Mouse (Mus musculus) gastrocnemius, adult 2 months (tissue): Measurements from ENCODE around the gene Tpgs1. TPM values are rescaled to one million over a fixed set of nuclear protein-coding genes. Genes with fewer than 3 reads are reported as not detected.

Source experiments
- DNase-seq: peaks from one replicate; pipeline ENCODE4 v3.0.0; 2022
- H3K27ac ChIP-seq: fragments of 200-600 bp; 2 replicates; pipeline ENCODE4 v1.8.1; 2022; ENCODE audit warnings: mild to moderate bottlenecking
- H3K4me3 ChIP-seq: fragments of 200-600 bp; 2 replicates; pipeline ENCODE4 v1.8.1; 2022; ENCODE audit warnings: mild to moderate bottlenecking, moderate library complexity
- CTCF ChIP-seq: fragments of 200-600 bp; IDR thresholded peaks from 2 replicates; pipeline ENCODE4 v1.8.1; 2022; ENCODE audit warnings: antibody characterized with exemption, mild to moderate bottlenecking, moderate library complexity
- intact Hi-C: fragments of 180-260 bp; cut with DNase I; formaldehyde crosslinking; loops from one replicate; pipeline ENCODE4 v1.15.1; 2025
- total RNA-seq, 2 experiments: library from RNA; stranded (reverse); gene quantifications; 2 replicates each; pipeline ENCODE4 v1.2.3; 2021

Gene Tpgs1
- total RNA-seq, 2 experiments from 2014 or later, result 18.4 to 19.2 TPM

DNA sequence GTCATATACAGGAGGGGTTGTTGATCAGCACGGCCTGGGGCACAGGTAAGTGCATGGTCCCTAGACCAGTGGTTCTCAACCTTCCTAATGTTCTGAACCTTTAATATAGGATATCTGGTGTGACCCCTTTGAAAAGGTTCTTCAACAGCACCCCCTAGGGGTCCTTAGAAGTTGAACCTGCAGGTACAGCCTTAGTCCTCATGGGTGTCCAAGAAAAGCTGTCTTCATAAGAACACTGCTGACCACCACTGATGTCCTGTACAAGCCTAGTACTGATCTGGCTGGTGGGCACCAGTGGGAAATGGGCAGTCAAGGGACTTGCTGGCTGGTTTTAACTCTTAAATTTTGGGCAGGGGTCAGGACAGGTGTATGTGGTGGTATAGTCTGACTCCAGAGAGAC lies 42.9 kb downstream of the Tpgs1 start:
- peak; percentile 47 for TF ChIP-seq CTCF
- H3K4me3 ChIP-seq, result no peak overlapping the region
- no peak overlapping the region for H3K27ac ChIP-seq
- peak; percentile 17 for DNase-seq
- intact Hi-C loops, result loop anchor here (5.0 kb wide), 1 partner anchor 70 kb away; no protein-coding TSS in a partner anchor

DNA sequence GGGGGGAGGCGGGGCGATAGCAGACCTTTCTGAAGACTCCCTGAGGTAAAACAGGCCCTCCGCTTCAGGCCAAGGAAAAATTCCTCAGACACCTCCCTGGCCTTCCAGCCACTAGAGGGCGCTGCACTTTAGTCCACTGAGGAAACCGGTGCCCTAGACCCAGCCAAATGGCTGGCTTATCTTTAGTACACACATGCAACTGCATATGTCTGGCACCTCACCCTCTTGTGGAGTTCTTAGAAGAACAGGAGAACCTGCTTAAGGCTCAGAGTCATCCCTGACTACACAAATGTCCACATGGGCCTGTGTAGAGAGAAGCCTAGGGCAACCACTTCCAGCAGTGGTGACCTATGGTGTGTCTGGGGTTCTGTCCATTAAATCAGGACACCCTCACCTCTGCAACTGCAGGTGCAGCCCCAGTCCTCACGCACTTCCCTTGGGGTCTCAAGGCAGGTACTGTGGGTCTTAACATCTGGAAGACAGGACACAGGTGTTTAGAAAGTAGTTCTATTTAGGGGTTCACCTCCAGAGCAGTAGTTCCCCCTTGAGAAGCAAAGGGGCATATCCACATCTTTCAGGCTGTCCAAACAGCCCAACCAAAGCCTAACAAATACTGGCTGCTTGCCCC lies 43.4 kb downstream of the Tpgs1 start:
- intact Hi-C loops, result loop anchor here (5.0 kb wide), 1 partner anchor 70 kb away; no protein-coding TSS in a partner anchor
- H3K4me3 ChIP-seq, result no peak overlapping the region

DNA sequence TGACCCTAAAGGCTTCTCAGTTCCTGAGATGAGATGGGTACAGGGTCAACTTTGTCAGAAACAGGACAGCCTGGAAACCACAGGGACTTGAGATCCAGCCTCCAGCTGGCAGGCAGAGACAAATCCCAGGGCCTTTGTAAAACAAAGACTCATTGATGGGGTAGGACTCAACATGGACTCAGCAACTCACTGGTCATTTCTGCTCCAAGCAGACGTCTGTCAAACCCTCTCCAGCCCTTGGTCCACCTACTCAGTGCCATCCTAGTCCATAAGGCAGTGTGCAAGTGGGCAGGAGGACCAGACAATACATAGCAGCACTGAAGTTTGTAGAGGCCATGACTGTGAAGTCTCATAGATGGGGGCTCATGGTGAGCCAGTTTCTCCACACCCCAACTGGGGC lies 44.0 kb downstream of the Tpgs1 start:
- intact Hi-C loops, result loop anchor here (5.0 kb wide), 1 partner anchor 69 kb away; no protein-coding TSS in a partner anchor
- Histone ChIP-seq H3K4me3 (no peak overlapping the region), H3K27ac (no peak overlapping the region)
- no peak for DNase-seq
- TF ChIP-seq CTCF, result no peak

More for the DNA sequence above, 43.4 kb downstream of the Tpgs1 start:
- H3K27ac ChIP-seq, result no peak overlapping the region
- peak; percentile 89 for DNase-seq
- peak; percentile 74 for TF ChIP-seq CTCF

DNA sequence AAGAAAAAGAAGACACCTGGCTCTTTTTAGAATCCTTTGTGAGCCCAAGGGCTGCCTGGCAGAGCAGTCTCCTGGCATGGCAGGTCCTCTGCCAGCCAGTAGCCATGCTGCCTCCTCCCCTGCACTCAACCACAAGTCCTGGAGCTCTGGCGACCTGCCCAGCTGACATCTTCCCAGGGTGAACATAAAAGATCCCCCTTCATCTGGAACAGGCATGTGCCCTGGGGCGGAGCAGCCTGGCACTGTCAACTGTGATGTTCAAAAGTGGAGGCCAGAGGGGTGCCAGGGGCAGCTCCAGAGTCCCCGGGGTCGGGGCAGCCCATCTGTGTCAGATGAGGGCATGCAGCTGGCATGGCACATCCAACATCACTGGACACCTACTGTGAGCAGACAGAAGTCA lies 45.8 kb downstream of the Tpgs1 start:
- no peak for TF ChIP-seq CTCF
- intact Hi-C loops, result loop anchor here (5.0 kb wide), 1 partner anchor 67 kb away; no protein-coding TSS in a partner anchor
- no peak for DNase-seq
- H3K27ac ChIP-seq, result no peak overlapping the region
- H3K4me3 ChIP-seq, result no peak overlapping the region

DNA sequence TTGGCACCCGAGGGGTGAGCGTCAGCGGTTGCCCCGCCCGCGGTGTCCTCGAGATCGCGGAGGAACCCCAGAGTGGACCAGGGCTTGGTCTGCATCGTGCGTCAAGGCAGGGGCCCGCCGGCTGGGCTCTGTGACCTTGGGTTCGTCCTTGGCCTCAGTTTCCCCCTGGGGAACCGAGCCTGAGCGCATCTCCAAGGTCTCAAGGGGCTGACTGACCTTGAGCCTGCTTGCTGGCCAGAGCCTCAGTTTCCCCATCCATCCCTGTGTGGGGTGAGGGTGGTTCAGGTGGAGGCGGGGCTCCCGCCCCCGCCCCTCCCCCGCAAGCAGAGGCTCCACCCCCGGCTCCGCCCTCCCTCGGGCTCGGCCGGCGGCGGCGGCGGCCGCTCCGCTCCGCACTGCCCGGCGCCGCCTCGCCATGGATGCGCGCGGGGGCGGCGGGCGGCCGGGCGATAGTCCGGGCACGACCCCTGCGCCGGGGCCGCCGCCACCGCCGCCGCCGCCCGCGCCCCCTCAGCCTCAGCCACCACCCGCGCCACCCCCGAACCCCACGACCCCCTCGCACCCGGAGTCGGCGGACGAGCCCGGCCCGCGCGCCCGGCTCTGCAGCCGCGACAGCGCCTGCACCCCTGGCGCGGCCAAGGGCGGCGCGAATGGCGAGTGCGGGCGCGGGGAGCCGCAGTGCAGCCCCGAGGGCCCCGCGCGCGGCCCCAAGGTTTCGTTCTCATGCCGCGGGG lies 47.3 kb downstream of the Tpgs1 start, which contains the start of gene Hcn2:
Hcn2 (plus strand) TSS at position 381 of the 734 bp plus-strand sequence.
- Histone ChIP-seq H3K27ac (no peak within 1 kb of the TSS), H3K4me3 (peak within 1 kb of the TSS; percentile 70)
- intact Hi-C loops, result no loop called here
- TF ChIP-seq CTCF, result no peak
- DNase-seq, result no peak

DNA sequence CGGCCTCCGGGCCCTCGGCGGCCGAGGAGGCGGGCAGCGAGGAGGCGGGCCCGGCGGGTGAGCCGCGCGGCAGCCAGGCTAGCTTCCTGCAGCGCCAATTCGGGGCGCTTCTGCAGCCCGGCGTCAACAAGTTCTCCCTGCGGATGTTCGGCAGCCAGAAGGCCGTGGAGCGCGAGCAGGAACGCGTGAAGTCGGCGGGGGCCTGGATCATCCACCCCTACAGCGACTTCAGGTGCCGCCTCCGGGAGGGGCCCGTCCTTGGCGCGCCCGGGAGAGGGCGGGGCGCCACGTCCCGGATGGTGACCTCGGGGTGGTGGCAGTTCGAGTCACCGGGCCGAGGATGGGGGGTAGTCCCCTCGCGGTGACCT lies 47.8 kb downstream of the Tpgs1 start:
- H3K27ac ChIP-seq, result no peak overlapping the region
- no peak for TF ChIP-seq CTCF
- peak overlapping the region; percentile 70 for H3K4me3 ChIP-seq
- intact Hi-C loops, result no loop called here
- no peak for DNase-seq

DNA sequence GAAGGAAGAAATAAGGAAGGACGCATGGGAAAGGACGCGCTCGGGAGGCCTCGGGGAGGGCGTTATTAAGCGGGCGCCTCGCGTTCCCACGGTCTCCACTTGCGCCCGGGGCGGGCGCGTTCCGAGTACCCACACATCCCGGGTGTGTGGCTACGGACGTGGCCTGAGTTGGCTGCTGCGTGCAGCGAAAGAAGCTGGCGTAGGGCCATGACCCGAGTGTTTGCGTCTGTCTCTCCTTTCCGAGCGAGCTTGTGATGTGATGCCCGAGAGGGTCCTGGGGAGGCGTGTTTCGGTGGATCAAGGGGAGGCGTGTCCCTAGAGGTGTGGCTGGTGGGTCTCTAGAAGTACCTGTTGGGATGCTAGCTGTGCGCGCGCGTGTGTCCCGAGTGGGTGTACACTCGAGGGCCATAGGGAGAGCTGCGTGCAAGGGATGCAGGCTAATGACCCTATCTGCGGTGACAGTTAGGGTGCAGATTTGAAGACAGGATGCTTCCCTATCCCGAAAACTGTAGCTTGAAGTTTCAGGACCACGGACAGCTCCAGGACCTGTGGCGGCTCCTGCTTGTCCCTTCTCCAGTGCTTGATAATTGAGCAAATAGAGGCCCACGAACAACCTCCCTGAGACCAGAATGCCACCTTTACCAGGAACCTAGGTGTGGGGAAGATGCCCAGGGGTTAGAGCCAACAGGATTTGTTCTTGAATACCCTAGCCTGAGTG lies 48.6 kb downstream of the Tpgs1 start:
- peak overlapping the region; percentile 70 for H3K4me3 ChIP-seq
- H3K27ac ChIP-seq, result no peak overlapping the region
- TF ChIP-seq CTCF, result no peak
- intact Hi-C loops, result no loop called here
- DNase-seq, result peak; percentile 74

DNA sequence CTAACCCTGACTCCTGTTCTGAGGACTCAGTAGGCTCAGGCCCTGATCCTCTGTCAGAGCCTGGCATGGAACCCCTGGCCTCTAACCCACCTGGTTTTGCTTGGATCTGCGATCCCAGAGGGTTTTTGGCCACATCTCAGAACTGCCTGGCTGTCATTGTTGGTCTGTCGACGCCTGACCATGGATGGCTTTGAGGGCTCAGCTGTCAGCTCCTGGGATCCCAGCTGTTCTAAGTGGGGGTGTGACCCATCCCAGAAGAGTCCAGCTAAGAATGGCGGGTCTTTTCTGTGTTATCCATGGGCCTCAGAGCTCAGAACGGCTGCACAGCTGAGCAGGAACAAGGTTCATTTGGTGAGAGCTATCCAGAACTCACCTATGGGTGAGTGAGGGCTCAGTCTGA lies 51.9 kb downstream of the Tpgs1 start:
- intact Hi-C loops, result no loop called here
- no peak for TF ChIP-seq CTCF
- DNase-seq, result no peak
- Histone ChIP-seq H3K27ac (no peak overlapping the region), H3K4me3 (no peak overlapping the region)

DNA sequence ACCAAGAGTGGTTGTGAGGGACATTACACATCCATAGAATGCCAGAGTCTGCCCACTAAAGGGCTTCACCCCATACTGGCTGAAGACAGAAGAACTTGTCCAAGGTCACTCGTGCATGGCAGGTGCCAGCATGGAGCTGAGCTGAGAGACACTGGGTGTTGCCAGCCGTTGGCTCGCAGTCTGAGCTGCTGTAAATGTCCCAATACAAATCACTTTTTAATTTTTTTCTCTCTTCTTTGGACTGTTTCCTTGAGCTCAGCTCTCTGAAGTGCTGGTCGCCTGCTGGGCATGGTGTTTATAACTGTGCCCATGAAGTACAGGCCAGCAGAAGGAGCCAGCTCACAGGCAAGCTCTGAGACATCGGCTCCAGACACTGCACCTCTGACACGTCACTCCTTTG lies 53.9 kb downstream of the Tpgs1 start:
- intact Hi-C loops, result no loop called here
- no peak for TF ChIP-seq CTCF
- Histone ChIP-seq H3K27ac (no peak overlapping the region), H3K4me3 (no peak overlapping the region)
- DNase-seq, result no peak

DNA sequence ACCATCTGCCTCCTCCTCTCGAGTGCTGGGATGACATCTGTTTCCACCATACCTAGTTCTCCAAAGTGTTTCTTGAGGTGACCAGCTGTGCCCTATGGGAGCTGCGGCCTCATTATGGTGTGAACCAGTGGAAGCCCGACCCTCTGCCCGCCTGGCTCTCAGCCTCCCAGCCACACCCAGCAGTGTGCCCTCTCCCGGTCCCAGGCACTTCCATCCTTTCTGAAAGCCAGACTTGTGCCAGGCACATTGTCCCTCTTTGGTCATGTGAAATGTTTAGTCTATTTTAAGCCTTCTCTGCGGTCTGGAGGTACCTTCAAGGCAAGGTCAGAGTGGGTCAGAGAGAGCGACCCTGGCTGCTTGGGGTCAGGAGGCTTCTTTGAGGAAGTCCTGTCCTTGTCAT lies 54.5 kb downstream of the Tpgs1 start:
- no peak for TF ChIP-seq CTCF
- Histone ChIP-seq H3K4me3 (no peak overlapping the region), H3K27ac (no peak overlapping the region)
- no peak for DNase-seq
- intact Hi-C loops, result no loop called here

Other genes with a start within 250 kb of the Tpgs1 start
- gene Vmn2r83, start 200.6 kb upstream of the Tpgs1 start, total RNA-seq, result not detected
- gene Plpp2, start 135.6 kb upstream of the Tpgs1 start, total RNA-seq, result under 1 TPM; 0.71 to 0.73 TPM
- 10 to 100 TPM; 15.8 to 18.9 TPM for gene Mier2, start 114.2 kb upstream of the Tpgs1 start, total RNA-seq
- gene Theg, start 82.0 kb upstream of the Tpgs1 start, total RNA-seq, result not detected
- under 1 TPM; 0.20 to 0.51 TPM for gene C2cd4c, start 55.3 kb upstream of the Tpgs1 start, total RNA-seq
- gene Shc2, start 31.5 kb upstream of the Tpgs1 start, total RNA-seq, result 1 to 10 TPM; 3.2 to 7.5 TPM
- 100 to 1,000 TPM in 1 of 2 experiments, 10 to 100 TPM in 1; 56.6 to 180 TPM for gene Odf3l2, start 23.6 kb upstream of the Tpgs1 start, total RNA-seq
- gene Madcam1, start 4.8 kb upstream of the Tpgs1 start, total RNA-seq, result not detected
- 100 to 1,000 TPM; 366 to 415 TPM for gene Cdc34, start 12.8 kb downstream of the Tpgs1 start, total RNA-seq
- 1 to 10 TPM; 7.2 to 9.8 TPM for gene Gzmm, start 19.7 kb downstream of the Tpgs1 start, total RNA-seq
- 100 to 1,000 TPM; 650 to 652 TPM for gene Bsg, start 35.1 kb downstream of the Tpgs1 start, total RNA-seq
- under 1 TPM; 0.47 to 0.84 TPM for gene Hcn2, start 47.3 kb downstream of the Tpgs1 start, total RNA-seq
- gene Polrmt, start 77.2 kb downstream of the Tpgs1 start, total RNA-seq, result 10 to 100 TPM; 27.0 to 40.8 TPM
- gene Fgf22, start 85.7 kb downstream of the Tpgs1 start, total RNA-seq, result not detected
- gene Rnf126, start 97.6 kb downstream of the Tpgs1 start, total RNA-seq, result 10 to 100 TPM; 46.1 to 53.6 TPM
- gene Fstl3, start 107.9 kb downstream of the Tpgs1 start, total RNA-seq, result 1 to 10 TPM; 1.0 to 1.5 TPM
- gene Prss57, start 121.6 kb downstream of the Tpgs1 start, total RNA-seq, result not detected
- gene Palm, start 124.2 kb downstream of the Tpgs1 start, total RNA-seq, result 10 to 100 TPM; 18.1 to 23.0 TPM
- gene Misp, start 151.6 kb downstream of the Tpgs1 start, total RNA-seq, result not detected
- 10 to 100 TPM; 18.8 to 25.1 TPM for gene Ptbp1, start 185.1 kb downstream of the Tpgs1 start, total RNA-seq
- gene Prtn3, start 205.1 kb downstream of the Tpgs1 start, total RNA-seq, result not detected
- gene Plppr3, start 205.3 kb downstream of the Tpgs1 start, total RNA-seq, result under 1 TPM in 1 of 2 experiments, not detected in 1; 0.17 TPM
- not detected for gene Elane, start 216.9 kb downstream of the Tpgs1 start, total RNA-seq
- 10 to 100 TPM; 12.9 to 77.1 TPM for gene Cfd, start 221.5 kb downstream of the Tpgs1 start, total RNA-seq
- gene Med16, start 239.6 kb downstream of the Tpgs1 start, total RNA-seq, result 10 to 100 TPM; 32.6 to 37.2 TPM
- gene Gm26602, start 241.5 kb downstream of the Tpgs1 start, total RNA-seq, result not detected
- under 1 TPM; 0.17 to 0.23 TPM for gene Kiss1r, start 247.6 kb downstream of the Tpgs1 start, total RNA-seq